Mouse (Mus musculus) spleen, postnatal 0 days (tissue): ENCODE data around the gene Cyp4f14. TPM values are rescaled to one million over a fixed set of nuclear protein-coding genes. Genes with fewer than 3 reads are reported as not detected.

Experiments
- polyA plus RNA-seq: library from polyadenylated mRNA; unstranded; fragments of >200 nt; fragmentation: Nextera tagmentation; extraction: Ambion mirVana; gene quantifications from 2 replicates; pipeline ENCODE4 v1.2.1, GENCODE M21; 2015

Cyp4f14 gene
- not detected in 2 replicates for polyA plus RNA-seq

DNA sequence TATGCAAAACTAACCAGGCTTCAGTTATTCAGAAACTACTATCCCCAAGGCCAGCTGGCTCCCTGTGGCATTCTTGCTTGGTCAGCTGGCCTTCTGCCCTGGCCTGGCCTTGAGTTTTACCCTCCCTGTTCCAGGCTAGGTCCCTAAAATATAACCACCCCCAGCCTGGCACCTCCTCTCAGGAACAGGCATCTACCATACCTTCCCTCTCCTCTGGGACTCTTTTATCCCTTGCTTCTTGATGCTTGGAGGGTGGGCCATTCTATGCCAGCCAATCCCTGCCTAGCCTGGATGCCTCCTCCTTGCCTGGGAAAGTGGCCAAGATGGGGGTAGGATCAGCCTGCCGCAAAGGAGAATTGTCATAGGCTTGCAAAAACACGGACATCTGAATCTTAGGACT is at the start of gene Cyp4f14:
Gene Cyp4f14, minus strand, starts transcription at position 212 of the 400 bp plus-strand sequence.

DNA sequence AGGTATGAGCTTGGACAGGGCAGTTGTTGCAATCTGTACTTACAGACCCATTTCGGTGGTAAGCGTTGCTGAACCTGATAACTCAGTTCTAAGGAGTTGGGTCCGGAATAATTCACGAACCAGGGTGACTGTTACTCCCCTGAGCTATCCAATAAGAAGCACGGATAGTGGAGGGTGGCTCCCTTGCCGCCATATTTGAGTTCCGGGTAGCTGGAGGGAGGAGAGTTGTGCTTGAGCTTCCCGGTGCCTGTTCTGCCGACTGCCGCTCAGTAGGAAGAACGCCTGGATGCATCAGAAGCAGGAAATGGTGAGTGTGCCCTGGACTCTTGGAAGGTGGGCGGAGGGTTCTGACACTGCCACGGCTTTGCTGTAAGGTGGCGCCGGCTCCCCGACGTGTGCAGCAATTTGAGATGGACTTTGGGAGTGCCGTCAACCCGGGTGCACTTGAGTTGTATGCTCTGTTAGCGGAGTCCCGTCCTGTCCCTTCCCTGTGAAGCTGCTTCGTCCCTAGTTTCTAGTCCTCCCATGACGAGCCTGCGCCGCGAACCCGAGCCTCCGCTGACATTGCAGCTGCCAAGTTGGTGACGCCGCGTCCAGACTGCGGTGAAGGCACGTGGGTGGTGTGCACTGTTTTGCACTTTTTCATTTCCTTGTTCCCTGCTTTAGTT is 48.6 kb upstream of the Cyp4f14 start, which contains the start of gene Zfp472:
Gene Zfp472, plus strand, starts transcription at position 192 of the 668 bp plus-strand sequence.

DNA sequence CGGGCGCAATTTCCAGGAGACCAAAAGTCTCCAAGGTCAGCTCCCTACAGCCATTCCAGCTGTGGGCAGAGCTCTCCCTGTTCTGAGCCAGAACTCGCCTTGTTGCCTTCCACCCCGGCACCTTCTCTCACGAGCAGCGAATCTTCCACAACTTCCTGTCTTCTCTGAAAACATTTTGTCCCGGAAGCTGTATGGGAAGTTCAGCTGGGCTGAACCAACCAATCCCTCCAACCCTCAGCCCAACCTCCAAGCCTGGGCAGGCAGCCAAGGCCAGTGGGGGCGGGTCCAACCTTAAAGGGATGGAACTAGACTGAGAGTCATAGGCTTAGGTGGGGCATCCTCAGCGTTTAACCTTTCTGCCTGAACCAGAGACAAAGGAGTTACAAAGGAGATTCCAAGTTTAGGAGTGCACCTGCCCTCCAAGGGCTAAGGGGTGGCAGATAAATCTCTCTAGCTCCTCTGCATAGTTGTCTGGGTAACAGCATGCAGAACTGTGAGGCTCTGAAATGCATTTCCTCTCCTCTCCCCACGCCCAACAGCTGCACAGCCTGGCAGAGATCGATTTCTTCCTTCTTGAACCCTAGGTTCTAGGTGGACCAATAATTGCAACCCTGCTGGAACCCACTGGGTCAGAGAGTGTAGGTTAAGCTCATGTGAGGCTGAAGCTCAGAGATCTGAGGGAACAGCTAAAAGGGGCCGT is 30.2 kb upstream of the Cyp4f14 start, which contains the start of gene Cyp4f13:
Gene Cyp4f13, minus strand, starts transcription at position 188 of the 700 bp plus-strand sequence.

DNA sequence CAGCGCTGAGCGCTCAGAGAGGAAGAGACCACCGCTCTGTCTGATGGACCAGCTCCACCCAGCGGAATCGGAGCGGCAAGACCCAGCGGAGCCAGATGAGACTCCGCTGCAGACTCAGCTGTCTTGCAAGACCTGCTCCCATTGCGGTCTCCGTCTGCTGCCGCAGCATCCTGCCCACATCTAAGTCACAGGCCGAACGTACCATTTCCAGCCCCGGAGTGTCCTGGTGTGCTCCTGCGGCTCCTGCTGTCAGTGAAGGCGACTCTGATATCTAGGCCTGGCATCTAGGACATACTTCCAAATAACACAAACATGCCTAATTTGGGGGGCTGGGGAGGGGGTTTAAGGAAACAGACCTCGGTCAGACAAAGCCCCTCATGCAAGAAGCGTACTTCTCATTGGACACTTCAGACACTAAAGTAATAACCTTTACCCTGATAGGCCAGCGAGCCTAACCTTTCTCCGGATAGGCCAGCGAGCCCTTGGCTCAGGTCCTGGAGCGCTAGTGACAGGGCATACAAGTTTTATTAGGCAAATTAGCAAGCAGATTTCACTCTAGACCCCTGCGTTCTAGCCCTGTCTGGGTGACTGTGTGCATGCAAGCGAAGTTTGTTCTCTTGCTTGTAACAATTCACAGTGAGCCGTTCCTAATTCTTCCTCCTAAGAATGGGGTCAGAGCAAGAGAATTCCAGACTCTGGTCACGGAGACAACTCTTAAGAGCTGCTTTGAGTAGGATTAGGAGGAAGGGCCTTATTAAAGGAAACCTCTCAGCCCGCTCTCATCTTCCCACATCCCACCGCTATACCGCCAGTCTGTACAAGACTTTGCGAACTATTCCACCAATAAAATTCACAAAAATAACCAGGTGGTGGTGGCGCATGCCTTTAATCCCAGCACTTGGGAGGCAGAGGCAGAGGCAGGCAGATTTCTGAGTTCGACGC is 25.6 kb downstream of the Cyp4f14 start, which contains the start of gene Zfp870:
Gene Zfp870, minus strand, starts transcription at position 404 of the 942 bp plus-strand sequence.

Other genes with a start within 250 kb of the Cyp4f14 start
- gene Cyp4f15, start 231.7 kb downstream of the Cyp4f14 start, polyA plus RNA-seq: not detected in 2 replicates
- gene Zfp871, start 129.1 kb downstream of the Cyp4f14 start, polyA plus RNA-seq: 16.5 and 17.9 TPM in 2 replicates
- 0.34 and 0.41 TPM in 2 replicates for gene Zfp811, start 107.4 kb downstream of the Cyp4f14 start, polyA plus RNA-seq
- gene Zfp799, start 87.1 kb downstream of the Cyp4f14 start, polyA plus RNA-seq: 2.2 and 2.5 TPM in 2 replicates
- 1.7 and 2.7 TPM in 2 replicates for gene Zfp870, start 25.7 kb downstream of the Cyp4f14 start, polyA plus RNA-seq
- gene Cyp4f13, start 30.1 kb upstream of the Cyp4f14 start, polyA plus RNA-seq: 14.5 and 17.3 TPM in 2 replicates
- gene Zfp472, start 48.5 kb upstream of the Cyp4f14 start, polyA plus RNA-seq: 7.3 and 7.4 TPM in 2 replicates
- gene Zfp952, start 75.8 kb upstream of the Cyp4f14 start, polyA plus RNA-seq: 3.7 and 4.4 TPM in 2 replicates
- gene Zfp763, start 116.1 kb upstream of the Cyp4f14 start, polyA plus RNA-seq: 3.4 and 4.2 TPM in 2 replicates
- gene 4921501E09Rik, start 150.7 kb upstream of the Cyp4f14 start, polyA plus RNA-seq: not detected in 2 replicates
- 2.9 and 3.4 TPM in 2 replicates for gene Zfp563, start 172.0 kb upstream of the Cyp4f14 start, polyA plus RNA-seq
- gene Morc2b, start 222.3 kb upstream of the Cyp4f14 start, polyA plus RNA-seq: not detected in 2 replicates